Mouse (Mus musculus): Measurements from ENCODE around the gene Rccd1.
A peak's percentile ranks its signal among the peaks of the same experiment; 100 is the strongest.

Gene Rccd1

DNA sequence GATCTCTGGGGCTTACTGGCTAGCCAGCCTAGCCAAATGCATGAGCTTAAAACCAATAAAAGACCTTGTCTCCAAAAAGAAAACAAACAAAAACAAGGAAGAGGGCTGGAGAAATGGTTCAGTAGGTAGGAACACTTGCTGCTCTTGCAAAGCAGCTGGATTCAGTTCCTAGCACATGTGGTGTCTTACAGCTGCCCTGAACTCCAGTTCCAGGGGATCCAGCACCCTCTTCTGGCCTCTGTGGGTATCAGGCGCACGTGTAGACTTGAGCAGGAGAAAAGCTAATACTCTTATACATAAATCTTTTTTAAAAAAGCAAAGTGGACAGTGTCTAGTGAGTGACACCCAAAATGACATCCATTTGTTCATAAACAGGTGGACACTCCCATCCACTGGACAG is 22.7 kb downstream of the Rccd1 start:
- ATAC-seq (ENCODE audit: low TSS enrichment): no peak

DNA sequence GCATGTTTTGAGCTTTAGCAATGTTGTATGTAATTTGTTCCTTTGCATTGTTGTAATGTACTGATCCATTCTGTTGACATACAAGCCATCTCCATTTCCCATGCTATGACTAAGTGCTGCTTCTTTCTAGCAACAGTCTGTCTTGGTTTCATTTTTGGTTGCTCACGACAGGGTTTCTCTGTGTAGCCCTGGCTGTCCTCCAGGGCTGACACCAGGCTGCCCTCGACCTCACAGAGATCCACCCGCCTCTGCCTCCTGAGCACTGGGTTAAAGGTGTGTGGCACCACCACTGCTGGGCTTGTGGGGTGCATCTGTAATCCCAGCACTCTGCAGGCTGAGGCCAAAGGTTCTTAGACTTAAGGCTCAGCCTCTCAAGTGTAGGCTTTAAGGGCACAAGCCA is 24.7 kb downstream of the Rccd1 start:
- ATAC-seq (ENCODE audit: low TSS enrichment): no peak

DNA sequence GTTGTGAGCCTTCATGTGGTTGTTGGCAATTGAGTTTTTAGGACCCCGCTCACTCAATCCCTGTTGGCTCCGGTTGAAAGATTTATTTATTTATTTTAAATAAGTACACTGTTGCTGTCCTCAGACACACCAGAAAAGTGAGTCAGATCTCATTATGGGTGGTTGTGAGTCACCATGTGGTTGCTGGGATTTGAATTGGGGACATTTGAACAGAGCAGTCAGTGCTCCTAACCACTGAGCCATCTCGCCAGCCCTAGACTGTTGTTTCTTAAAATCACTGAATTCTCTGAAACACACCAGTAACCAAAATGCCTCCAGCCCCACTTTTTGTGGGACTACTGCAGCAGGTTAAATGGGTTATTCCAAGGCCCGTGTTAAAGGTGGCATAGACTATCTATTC is 25.5 kb downstream of the Rccd1 start:
- ATAC-seq (ENCODE audit: low TSS enrichment): no peak

DNA sequence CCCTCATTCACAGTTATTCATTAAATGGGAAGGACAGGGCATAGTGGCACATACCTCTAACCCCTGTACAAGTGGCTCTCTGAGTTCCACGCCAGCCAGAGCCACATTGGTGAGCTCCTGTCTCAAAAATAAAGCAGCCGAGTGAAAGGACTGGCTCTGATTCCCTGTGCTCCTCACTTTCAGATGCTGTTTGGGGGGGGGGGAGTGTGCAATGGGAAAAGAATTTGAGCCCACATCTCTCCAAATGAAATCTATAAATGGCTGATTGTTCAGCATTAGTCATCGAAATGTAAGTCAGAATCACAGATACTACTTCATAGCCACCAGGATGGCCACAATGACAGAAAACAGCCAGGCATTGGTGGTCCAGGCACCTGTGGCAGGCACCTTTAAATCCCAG is 27.2 kb downstream of the Rccd1 start:
- ATAC-seq (ENCODE audit: low TSS enrichment): no peak

DNA sequence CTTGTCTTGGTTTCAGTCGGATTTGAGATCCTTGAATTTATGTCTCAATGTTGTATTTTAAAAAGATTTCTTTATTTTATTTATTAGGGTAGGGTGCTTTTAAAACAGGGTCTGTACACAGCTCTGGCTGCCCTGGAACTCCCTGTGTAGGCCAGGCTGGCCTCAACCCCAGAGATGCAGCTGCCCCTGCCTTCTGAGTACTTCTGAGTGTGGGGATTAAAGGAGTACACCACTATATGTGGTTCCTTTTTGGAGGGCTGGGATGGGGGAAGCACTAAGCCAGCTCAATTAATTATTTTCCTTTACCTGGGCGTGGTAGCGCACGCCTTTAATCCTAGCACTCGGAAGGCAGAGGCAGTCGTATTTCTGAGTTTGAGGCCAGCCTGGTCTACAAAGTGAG is 27.8 kb downstream of the Rccd1 start:
- no peak for ATAC-seq (ENCODE audit: low TSS enrichment)

DNA sequence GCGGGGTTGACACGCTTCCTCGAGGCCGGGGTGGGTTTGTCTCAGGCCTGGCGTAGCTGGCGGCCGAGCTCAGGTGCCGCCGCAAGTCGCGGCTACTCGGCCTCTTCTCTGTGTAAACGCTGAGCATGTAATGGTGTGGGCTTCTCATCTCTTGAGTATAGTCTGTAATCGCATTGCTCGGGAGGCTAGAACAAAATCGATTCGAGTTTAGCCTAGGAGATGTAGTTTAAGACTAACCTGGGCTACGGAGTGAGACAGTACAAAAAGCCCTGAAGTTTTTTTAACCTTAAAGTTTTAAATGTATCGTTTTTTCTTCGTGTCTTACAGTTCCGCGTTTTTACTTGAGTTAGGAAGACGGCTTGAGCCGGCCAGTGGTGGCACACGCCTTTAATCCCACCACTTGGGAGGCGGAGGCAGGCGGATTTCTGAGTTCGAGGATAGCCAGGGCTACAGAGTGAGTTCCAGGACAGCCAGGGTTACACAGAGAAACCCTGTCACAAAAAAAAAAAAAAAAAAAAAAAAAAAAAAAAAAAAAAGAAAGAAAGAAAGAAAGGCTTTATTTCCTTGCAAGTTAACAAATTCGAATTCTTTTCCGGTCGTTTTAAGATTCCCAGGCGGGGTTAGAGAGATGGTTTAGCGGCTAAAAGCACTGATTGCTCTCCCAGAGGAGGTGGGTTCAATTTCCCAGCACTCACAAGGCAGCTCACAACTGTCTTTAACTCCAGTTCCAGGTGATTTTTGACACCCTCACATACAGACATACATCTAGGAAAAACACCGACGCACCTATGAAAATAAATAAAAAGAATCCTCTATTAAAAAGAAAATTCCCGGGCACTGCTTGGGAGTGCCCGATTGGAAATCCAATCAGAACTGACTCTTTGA is 29.2 kb downstream of the Rccd1 start:
- ATAC-seq (ENCODE audit: low TSS enrichment): peak; percentile 24; the same call in 1 of the 2 replicates

DNA sequence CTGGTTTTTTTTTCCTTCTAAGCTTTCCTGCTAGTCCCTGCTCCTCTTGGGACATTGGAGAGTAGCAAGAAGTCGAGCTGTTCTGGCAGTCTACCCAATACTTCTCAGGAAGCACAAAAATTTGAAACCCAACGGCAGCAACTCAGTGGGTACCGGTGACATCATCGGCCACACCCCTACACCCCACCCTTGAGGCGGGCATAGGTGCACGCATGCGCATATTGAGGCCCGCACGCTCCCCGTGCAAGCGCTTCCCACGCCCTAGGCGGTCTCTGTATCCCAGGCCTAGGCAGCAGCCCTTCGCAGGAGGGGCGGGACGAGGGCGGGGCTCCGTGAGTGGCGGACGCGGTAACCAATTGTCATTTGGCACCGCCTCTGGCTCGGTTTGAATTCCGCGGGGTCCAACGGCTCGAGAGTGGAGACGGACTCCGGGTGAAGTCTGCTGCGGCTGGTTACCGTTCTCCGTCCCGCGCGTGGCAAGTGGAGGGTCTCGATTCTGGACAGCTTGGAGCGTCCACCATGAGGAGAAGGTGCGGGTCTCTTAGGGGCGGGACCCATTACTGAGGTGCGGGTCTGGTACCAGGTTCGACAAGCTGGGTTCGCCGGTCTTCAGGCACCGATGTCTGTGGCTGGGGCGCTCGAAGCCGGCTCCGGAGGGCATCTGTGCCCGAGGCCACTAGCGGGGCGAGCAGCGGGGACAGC is 30.0 kb downstream of the Rccd1 start, which contains the start of gene Prc1:
TSS of gene Prc1 (plus strand) at position 389 of the 702 bp plus-strand sequence.
- peak; percentile 99 for ATAC-seq (ENCODE audit: low TSS enrichment)

DNA sequence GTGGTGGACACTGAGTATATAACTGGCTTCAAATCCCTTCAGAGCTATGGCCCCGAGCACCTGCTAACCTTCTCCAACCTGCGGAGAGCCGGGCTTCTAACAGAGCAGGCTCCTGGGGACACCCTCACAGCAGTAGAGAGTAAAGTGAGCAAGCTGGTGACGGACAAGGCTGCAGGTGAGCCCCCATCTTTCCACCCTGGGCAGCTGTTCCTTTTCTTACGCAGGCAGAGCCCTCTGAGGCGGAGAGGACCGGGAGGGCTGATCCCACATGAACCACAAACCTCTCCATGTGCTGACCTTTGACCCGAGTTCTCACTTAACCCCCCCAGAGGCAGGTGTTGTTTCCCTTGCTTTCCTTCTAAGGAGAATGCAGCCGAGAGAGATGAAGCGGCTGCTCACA is 36.5 kb downstream of the Rccd1 start:
- ATAC-seq (ENCODE audit: low TSS enrichment): no peak

DNA sequence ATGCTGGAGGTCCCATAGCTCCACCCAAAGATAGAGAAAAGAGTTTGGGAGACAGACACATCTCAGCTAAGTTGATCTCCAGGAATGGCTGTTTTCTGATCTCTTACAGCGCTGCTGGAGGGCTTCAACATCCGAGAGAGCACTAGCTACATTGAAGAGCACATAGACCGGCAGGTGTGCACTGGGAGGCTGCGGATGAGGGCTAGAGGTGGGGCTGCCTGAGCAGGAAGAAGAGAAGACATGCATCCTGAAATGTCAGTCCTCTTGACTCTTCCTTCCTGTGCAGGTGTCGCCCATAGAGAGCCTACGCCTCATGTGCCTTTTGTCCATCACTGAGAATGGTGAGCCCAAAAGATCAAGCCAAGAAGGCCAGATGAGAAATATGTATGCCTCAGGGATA is 38.5 kb downstream of the Rccd1 start:
- ATAC-seq (ENCODE audit: low TSS enrichment): no peak

DNA sequence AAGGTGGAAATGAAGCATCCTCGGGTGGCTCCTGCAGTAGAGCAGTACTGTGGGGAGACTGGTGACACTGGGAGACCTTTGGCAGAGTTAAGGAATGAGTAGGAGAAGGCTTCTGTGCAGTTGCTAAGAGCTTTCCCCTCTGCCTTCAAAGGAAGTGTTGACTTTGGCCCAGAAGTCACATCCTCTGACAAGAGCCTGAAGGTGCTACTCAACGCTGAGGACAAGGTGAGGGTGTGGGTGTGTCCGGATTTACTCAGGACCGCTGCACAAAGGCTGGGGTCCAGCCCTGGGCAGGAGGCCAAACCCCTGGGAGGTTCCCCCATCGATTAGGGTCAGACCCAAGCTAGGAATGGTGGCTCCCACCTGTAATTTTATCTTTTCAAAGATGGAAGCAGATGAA is 39.9 kb downstream of the Rccd1 start:
- ATAC-seq (ENCODE audit: low TSS enrichment): no peak

DNA sequence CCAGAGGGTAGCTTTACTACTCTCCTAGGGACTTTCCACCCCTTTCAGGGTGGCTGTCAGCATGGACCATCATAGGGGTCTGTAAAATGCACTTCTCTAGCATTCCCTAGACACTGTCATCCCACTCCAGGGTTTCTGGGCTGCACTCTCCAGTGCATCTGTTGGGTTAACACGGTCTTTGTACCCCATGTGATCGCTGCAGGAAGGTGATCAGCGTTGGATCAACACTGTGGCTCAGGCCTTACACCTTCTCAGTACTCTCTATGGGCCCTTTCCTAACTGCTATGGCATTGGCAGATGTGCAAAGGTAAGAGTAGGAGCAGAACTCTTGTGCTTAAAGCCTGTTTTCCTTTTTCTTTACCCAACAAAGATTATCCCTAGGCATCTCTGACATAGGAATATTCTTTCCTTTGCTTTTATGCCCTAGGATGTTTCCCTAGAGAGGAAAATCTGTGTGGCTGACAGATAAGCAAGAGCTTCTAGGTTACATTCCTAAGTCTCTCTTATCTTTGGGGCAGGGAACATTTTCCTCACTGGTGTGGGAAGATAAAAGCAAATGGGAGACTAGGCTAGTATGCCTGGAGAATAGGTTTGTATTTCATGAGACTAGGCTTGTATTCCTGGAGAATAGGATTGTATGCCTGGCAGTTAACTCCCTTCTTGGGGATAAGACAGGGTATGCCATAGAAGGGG is 40.9 kb downstream of the Rccd1 start:
- ATAC-seq (ENCODE audit: low TSS enrichment): no peak

DNA sequence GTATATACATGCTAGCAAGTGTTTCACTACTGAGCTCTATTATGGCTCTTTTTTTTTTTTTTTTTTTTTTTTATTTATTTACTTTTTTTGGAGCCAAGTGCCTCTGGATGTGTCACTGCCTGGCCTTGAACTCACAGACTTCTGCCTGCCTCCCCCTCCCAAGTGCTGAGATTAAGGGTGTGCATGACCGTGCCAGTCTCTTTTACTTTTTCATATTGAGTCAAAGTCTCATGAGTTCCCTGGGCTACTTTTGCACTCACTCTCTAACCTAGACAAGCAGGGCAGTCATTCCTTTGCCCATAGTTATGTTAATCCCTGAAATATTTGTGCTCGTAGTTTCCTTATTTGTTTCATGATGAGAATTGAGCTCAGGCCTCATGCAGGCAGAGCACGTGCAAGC is 42.6 kb downstream of the Rccd1 start:
- no peak for ATAC-seq (ENCODE audit: low TSS enrichment)

DNA sequence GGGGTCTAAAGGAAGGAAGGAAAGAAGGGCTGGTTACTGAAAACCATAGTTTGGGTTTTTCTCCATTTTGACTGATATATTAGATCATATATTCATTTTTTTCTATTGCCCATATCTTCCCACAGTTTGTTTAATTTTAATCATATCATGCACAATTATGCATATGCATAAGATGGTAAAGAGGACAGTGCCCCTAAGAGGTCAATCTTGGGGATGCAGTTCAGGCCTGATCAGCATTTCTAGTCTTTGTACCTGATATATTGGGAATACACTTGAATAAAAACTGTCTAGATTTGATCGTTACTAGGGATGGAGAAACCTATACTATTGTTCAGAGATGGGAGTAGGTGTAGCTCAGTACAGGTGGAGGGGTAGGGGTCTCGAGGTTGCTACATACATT is 43.3 kb downstream of the Rccd1 start:
- ATAC-seq (ENCODE audit: low TSS enrichment): no peak

DNA sequence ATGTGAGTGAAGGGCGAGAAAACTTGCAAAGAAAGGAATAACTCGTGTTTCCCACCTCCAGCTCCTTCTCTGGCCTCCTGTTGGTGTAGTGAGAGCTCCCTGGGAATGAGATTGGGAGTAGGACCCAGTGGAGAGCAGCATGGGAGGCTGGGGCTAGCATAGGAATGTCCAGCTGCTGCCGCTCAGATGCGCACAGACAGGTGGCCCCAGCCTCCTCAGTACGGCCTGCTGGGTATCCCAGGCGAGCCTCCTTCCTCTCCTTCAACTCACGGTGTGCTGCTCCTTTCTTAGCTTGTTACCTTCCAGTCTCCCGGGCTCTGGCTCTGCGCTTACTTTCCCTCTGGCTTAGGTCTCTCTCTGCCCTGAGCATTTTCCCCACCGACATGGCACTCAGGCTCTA is 44.2 kb downstream of the Rccd1 start:
- no peak for ATAC-seq (ENCODE audit: low TSS enrichment)

DNA sequence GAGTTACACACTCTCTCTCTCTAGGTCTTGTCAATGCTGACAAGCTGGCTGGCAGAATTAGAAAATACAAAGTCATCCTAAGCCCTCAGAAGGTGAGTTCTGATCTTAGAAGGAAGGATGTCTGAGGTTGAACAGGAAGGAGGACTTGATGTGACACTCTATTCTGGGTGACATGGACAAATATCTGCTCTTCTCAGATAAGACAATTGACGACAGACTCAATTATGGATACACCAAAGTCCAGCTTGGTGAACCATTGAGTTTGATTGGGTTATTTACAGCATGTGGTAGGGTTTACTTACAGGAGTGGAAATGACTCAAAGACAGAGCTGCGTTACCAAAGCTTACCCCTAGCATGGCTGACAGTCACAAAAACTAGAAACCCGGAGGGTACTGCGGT is 47.9 kb downstream of the Rccd1 start:
- no peak for ATAC-seq (ENCODE audit: low TSS enrichment)

DNA sequence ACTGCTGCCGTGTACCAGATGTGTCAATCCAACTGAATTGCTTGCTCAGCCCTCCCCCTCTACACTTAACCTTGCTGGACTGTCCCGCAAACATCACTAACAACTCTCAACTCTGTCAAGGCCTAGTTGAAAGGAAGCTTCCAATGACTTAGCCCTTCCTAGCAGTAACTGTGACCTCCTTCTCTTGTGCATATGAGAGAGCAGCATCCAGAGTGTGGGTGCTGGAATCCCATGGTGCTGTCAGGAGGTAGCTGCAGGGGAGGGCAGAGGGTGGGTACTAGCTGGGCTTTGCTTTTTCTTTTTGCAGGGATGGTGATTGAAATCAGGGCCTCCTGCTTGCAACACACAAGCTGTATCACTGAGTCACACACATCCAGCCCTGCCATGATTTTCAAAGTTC is 50.8 kb downstream of the Rccd1 start:
- no peak for ATAC-seq (ENCODE audit: low TSS enrichment)

DNA sequence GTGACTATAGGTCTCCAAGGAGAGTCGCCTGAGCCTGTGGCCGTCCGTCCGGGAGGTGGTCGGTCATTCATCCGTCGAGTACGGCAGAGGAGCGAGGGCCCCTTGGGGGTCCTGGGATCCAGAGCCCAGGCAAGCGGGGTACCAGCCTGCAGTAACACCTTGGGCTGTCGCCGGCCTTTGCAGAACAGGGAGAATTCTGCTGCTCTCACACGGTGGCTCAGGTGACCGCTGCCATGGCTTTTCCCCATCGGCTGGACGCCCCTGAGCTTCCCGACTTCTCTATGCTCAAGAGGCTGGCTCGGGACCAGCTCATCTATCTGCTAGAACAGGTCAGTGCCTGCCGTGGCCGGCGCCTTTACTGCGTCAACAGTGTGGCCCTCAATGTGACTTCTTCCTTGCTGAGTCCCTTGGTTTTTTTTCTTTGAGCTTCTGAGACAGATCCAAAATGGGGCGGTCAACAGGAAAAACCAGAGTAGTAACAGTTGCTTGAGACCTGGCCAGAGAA is 54.5 kb downstream of the Rccd1 start:
- no peak for ATAC-seq (ENCODE audit: low TSS enrichment)

DNA sequence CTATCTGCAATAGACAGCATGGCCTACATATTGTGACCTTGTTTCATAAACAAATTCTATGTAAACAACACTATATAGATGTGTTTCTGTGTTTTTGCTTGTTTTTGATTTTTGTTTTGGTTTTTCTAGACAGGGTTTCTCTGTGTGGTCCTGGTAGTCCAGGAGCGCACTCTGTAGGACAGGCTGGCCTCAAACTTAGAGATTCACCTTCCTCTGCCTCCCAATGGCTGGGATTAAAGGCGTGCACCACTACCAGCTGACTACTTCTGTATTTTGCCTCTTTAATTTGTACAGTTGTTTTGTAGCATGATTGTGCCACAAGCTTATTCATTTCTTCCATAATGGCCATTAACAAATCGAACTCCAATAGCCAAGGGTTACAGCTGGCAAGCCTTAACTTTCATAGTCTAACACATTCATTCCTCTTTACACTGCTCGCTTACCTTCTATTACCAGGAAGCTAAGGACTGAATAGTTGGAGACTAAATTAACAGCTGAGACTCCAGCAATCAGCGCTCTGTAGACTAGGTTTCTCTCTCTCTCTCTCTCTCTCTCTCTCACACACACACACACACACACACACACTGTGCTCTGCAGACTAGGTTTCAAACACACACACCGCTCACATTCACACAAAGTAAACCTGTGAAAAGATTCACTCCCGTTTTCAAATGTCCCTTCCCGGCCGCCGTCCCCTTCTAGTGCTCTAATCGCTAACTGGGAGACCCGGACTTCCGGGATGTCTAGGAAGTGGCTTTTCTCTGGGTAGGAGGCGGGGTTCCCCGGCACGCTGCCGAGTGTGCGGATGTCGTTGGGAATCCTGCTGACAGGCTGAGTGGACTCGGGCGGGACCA is 55.1 kb downstream of the Rccd1 start, which contains the start of gene Vps33b:
TSS of gene Vps33b (plus strand) at position 753 of the 854 bp plus-strand sequence.
- ATAC-seq (ENCODE audit: low TSS enrichment): peak; percentile 84

DNA sequence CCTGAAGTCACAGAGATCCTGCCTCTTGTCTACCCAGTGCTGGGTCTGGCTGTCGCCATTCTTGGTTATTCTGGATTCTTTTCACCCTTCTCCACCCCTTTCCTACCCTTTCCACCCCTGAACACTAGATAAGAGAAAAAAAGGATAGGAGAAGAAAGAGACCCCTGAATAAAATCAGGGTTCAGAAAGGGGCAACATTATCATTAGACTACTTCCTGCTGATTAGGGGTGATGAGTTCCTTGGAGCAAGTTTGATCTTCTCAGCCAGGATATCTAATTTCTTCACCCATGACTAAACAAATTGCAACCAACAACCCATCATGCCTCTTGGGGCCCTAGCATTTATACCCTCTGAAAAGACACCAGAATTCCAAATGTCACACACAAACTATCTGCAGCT is 56.5 kb downstream of the Rccd1 start:
- ATAC-seq (ENCODE audit: low TSS enrichment): no peak

DNA sequence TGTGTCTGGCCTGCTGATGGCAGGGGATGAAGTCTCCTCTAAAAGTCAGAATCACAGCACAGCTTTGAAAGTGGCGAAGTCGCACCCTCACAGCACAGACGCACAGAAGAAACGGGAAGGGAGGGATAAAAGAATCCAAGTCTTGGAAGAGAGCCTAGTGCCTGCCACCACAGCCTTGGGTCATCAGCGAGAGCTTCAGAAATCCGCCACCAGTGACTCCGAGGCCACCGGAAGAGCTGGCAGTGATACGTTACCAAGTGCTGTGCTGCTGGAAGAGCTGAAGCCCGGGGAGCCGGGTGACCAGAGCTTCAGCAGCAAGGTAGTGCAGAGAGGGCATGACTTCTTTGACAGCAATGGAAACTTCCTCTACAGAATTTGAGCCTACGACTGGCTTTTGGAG is 59.6 kb downstream of the Rccd1 start:
- no peak for ATAC-seq (ENCODE audit: low TSS enrichment)

DNA sequence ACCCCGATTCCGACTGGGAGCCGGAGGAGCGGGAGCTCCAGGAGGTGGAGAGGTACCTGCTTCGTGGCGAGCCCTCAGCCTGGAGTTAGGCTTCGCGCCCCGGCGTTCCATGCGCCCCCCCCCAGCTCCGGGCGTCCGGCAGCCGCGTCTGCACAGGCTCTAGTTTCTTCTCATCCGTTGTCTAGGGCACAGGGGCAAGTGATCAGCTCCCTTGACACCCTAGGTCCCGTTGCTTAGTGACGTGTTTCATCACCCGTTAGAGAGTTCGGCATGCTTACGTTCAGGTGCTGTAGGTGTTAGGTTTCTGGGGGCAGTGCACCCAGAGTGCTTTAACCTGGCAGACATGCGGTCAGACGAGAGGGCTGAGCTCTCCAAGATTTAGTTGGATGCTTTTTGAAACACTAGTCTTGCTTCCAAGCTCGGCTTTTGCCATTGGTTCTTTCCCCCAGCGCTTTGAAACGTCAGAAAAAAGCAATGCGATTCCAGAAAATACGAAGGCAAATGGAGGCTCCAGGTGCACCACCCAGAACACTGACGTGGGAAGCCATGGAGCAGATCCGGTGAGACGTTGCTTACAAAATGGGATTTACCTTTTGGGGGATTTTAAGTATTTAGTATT is 62.8 kb downstream of the Rccd1 start:
- peak; percentile 45; the same call in 1 of the 2 replicates for ATAC-seq (ENCODE audit: low TSS enrichment)
